Mouse (Mus musculus) limb, embryonic 10.5 days (tissue): ENCODE results near the gene Iqcj. TPM values are rescaled to one million over a fixed set of nuclear protein-coding genes. Genes with fewer than 3 reads are reported as not detected.

Source experiments
- DNase-seq: peaks from one replicate; pipeline ENCODE4 v3.0.0-alpha.2; 2017; ENCODE audit warnings: low spot score
- H3K27ac ChIP-seq: fragments of 300-500 bp; sonication (generic); 2 replicates; pipeline ENCODE4 v1.5.1; 2016; ENCODE audit warnings: mild to moderate bottlenecking
- H3K27me3 ChIP-seq: fragments of 300-500 bp; sonication (generic); 2 replicates; pipeline ENCODE4 v1.6.1; 2016; ENCODE audit warnings: low read depth, mild to moderate bottlenecking; ENCODE audit not compliant: poor library complexity, severe bottlenecking
- H3K36me3 ChIP-seq: fragments of 300-500 bp; sonication (generic); 2 replicates; pipeline ENCODE4 v1.6.1; 2016; ENCODE audit warnings: mild to moderate bottlenecking, moderate library complexity
- H3K4me1 ChIP-seq: fragments of 300-500 bp; sonication (generic); 2 replicates; pipeline ENCODE4 v1.6.1; 2016
- H3K4me3 ChIP-seq: fragments of 300-500 bp; sonication (generic); 2 replicates; pipeline ENCODE4 v1.5.1; 2016; ENCODE audit warnings: mild to moderate bottlenecking, moderate library complexity
- H3K9me3 ChIP-seq: fragments of 300-500 bp; sonication (generic); replicated peaks from 2 replicates; pipeline ENCODE4 v1.6.1; 2016; ENCODE audit warnings: mild to moderate bottlenecking
- WGBS: fragments of 180-500 bp; shearing (Covaris S2); methylation state at CpG from one replicate; pipeline ENCODE4 v1.1.7; 2016; 5-methylcytosine and 5-hydroxymethylcytosine counted together
- polyA plus RNA-seq: library from polyadenylated mRNA; unstranded; fragments of >200 nt; fragmentation: Nextera tagmentation; extraction: Ambion mirVana; gene quantifications from 2 replicates; pipeline ENCODE4 v1.2.1, GENCODE M21; 2016

The Iqcj gene
- polyA plus RNA-seq, 1 experiment from 2014 or later = not detected

DNA sequence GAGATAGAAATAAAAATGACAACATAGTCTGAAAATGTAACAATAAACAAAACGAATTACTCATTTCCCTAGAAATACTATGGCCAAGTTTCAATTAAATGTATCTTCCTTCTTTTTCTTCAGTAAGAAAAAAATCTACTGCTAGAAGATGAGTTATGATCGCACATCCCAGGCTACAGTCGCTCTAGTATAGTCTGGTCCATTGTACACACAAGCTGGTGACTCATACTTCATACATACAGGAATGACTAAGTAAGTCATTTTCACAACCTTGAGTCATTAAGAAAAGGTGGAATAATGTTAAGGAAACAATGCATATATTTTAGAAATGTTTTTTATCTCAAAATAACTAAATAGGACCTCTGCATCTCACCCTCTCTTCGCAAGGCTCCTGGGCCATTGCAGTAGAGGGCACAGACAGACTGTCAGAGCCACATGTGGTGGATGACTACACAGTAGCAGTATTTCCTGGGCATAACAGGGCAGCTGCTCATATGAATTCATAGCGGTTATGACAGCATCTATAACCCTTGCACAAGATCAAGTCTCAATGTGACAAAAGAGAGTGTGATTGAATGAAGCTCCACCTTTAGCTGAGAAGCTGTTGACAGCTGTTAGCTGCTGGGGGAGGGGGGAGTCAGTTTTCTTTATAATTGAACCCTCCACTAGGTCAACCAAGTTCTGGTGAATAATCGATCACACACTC is 70.1 kb downstream of the Iqcj start:
- Histone ChIP-seq H3K36me3 (no peaks in the 10 kb centered on the region), H3K4me3 (no peak overlapping the region), H3K27me3 (no peaks in the 10 kb centered on the region), H3K27ac (no peak overlapping the region), H3K4me1 (no peaks in the 10 kb centered on the region), H3K9me3 (no peaks in the 10 kb centered on the region)
- 91% methylated on average over 6 of the region's 6 CpGs for WGBS
- DNase-seq = no peak

GRCm38 (mm10) chr3:67974340-67974998 is 82.4 kb downstream of the Iqcj start:
- Histone ChIP-seq H3K36me3 (no peaks in the 10 kb centered on the region), H3K27me3 (no peaks in the 10 kb centered on the region)
- no peak for DNase-seq

GRCm38 (mm10) chr3:67980006-67980405 is 88.0 kb downstream of the Iqcj start:
- Histone ChIP-seq H3K27me3 (no peaks in the 10 kb centered on the region), H3K4me1 (peaks cover 4% of the 10 kb centered on the region; the same call in 1 of the 2 replicates), H3K27ac (no peak overlapping the region), H3K4me3 (no peak overlapping the region), H3K36me3 (no peaks in the 10 kb centered on the region), H3K9me3 (no peaks in the 10 kb centered on the region)
- 82% methylated on average over 1 of the region's 1 CpGs for WGBS
- DNase-seq = no peak

More at GRCm38 (mm10) chr3:67974340-67974998, 82.4 kb downstream of the Iqcj start:
- 95% methylated on average over 2 of the region's 2 CpGs for WGBS
- Histone ChIP-seq H3K4me1 (no peaks in the 10 kb centered on the region), H3K4me3 (no peak overlapping the region), H3K27ac (no peak overlapping the region), H3K9me3 (no peaks in the 10 kb centered on the region)

- Histone ChIP-seq H3K36me3 (no peaks in the 10 kb centered on the region), H3K4me3 (no peak overlapping the region), H3K27me3 (no peaks in the 10 kb centered on the region), H3K4me1 (peaks cover 4% of the 10 kb centered on the region; the same call in 1 of the 2 replicates), H3K27ac (no peak overlapping the region), H3K9me3 (no peaks in the 10 kb centered on the region)
- WGBS = 42% methylated on average over 12 of the region's 12 CpGs
- DNase-seq = peak; percentile 32
Observed at GRCm38 (mm10) chr3:67983329-67983728, 91.3 kb downstream of the Iqcj start.

DNA sequence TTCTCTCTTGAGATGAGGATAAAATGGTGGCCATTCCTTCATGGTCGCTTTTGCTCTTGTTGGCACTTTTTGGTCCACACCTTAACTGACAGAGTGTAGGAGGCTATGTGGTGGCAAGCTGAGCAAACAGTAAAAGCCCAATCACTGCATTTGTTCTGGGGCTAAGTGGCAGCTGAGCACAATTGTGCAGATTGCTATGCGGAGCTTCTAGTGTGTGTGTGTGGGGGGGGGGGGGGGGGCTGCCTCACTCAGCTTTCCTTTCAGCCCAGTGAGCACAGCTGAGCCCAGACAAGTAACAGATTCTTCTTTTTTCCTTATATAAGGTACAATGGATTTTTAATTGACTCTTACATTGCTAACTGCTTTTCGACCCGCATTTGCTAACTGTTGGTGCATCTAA is 110.4 kb downstream of the Iqcj start:
- Histone ChIP-seq H3K36me3 (no peaks in the 10 kb centered on the region), H3K4me3 (no peak overlapping the region), H3K27ac (no peak overlapping the region), H3K9me3 (no peaks in the 10 kb centered on the region), H3K4me1 (no peaks in the 10 kb centered on the region), H3K27me3 (no peaks in the 10 kb centered on the region)
- no peak for DNase-seq
- 94% methylated on average over 4 of the region's 4 CpGs for WGBS

DNA sequence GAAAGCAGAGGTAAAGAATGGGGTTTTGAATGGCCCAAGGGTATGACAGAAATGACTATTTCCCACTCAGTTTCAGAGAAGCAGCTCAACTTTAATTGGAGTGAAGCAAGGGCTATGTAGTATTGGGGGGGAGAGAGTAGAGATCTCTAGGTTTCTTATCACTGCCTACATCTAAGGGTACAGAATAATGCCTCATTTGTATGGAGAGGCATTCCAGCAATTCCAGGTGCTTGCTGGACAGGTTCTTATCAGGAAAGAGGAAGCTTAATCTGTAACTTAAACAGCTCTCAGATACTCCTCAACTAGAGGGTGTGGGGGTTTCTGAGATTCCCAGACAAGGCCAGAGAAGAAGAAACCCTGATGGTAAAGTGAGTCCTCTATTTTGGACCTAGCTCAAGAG is 120.3 kb downstream of the Iqcj start:
- Histone ChIP-seq H3K9me3 (no peaks in the 10 kb centered on the region), H3K27ac (no peak overlapping the region), H3K4me1 (no peaks in the 10 kb centered on the region), H3K36me3 (no peaks in the 10 kb centered on the region), H3K4me3 (no peak overlapping the region), H3K27me3 (no peaks in the 10 kb centered on the region)
- DNase-seq = no peak

DNA sequence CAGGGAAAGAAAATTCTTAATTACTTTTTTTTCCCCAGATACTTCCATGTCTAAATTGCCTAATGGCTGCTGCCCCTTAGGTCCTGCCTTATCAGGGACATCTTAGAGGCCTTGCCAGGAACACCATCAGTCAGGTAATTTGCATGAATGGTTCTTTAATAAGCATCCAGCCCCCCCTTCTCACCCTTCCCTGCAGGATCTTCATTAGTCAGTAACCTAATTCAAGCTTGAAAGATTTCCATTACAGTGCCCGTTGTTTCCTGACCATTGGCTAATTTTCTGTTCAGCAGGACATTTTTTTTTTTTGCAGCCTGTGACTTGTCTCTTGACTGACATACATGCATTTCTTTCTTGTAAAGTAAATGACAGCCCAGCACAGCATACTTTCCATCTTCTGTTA is 123.8 kb downstream of the Iqcj start:
- no peaks in the 10 kb centered on the region for H3K9me3 ChIP-seq
- no peaks in the 10 kb centered on the region for H3K4me1 ChIP-seq
- WGBS = 71% methylated on average over 1 of the region's 1 CpGs
- no peak for DNase-seq
- no peak overlapping the region for H3K27ac ChIP-seq
- no peaks in the 10 kb centered on the region for H3K27me3 ChIP-seq
- no peaks in the 10 kb centered on the region for H3K36me3 ChIP-seq
- no peak overlapping the region for H3K4me3 ChIP-seq

GRCm38 (mm10) chr3:68019401-68019800 is 127.4 kb downstream of the Iqcj start:
- H3K27ac ChIP-seq = no peak overlapping the region
- DNase-seq = no peak
- WGBS = 76% methylated on average over 4 of the region's 4 CpGs
- no peaks in the 10 kb centered on the region for H3K27me3 ChIP-seq
- no peaks in the 10 kb centered on the region for H3K9me3 ChIP-seq
- H3K36me3 ChIP-seq = no peaks in the 10 kb centered on the region
- no peak overlapping the region for H3K4me3 ChIP-seq
- H3K4me1 ChIP-seq = no peaks in the 10 kb centered on the region

DNA sequence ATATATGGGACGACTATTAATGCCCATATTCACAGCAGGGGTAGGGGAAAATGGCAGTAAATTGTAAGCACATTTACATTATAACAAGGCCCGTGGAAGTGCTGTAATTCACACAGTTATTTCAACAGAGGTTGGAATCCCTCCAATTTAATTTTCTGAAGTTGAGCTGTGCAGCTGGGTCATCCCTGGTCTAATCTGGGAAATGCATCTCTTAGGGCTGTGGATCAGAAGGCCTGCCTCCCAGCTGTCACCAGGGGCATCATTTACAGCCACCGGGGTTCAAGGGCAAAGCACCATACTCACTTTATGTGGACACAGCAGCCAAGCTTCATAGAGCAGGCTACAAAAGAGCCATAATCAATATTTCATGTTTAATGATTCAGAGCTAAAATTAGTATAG is 144.1 kb downstream of the Iqcj start:
- H3K4me1 ChIP-seq = no peaks in the 10 kb centered on the region
- 71% methylated on average over 3 of the region's 3 CpGs for WGBS
- H3K36me3 ChIP-seq = no peaks in the 10 kb centered on the region
- H3K9me3 ChIP-seq = no peaks in the 10 kb centered on the region
- H3K27ac ChIP-seq = no peak overlapping the region
- no peaks in the 10 kb centered on the region for H3K27me3 ChIP-seq
- no peak overlapping the region for H3K4me3 ChIP-seq
- DNase-seq = no peak

GRCm38 (mm10) chr3:68042951-68043350 is 150.9 kb downstream of the Iqcj start:
- no peak overlapping the region for H3K27ac ChIP-seq
- peaks cover 4% of the 10 kb centered on the region; the same call in 1 of the 2 replicates for H3K27me3 ChIP-seq
- no peak for DNase-seq
- no peak overlapping the region for H3K4me3 ChIP-seq
- no peaks in the 10 kb centered on the region for H3K9me3 ChIP-seq
- H3K36me3 ChIP-seq = no peaks in the 10 kb centered on the region
- WGBS = 95% methylated on average over 2 of the region's 2 CpGs
- no peaks in the 10 kb centered on the region for H3K4me1 ChIP-seq

DNA sequence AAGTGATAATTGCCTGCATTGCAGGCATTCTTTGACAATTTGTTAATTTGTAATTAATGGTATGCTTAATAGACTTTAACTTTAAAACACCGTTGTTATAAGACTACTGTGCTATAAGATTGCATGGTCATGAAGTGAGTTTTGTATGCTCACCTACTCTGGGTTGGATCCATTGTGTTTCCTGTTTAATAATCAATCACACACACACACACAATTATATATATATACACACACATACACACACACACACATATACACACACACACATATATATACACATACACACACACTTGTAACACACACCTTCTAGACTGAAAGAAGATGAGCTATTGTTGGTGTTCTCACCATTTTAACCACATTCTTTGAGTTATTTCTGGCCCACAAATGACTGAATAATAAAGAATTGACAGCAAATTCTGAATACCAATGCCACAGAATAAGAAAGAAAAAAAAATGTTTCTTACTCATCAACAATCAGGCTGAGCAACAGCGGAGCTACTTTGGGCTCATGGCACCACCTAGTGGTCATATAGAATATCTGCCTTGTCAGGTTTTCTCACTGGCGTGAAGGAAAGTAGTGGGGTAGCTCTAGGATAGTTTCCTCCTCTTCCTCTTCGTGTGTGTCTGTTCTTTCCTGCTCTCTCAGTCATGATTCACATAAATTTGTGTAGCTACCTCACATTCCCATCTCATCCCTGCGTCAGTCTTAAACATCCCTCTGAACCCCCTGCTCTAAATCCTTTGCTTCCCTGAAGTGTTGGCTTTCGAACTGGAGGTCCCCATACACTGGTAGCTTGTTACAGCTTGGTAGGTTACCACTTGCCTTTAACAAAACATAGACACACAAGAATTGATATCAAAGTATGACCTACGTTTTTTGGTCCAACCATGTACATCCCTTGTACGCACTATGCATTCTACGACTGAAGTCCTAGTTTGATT is 153.7 kb downstream of the Iqcj start:
- 51% methylated on average over 9 of the region's 9 CpGs for WGBS
- H3K9me3 ChIP-seq = no peaks in the 10 kb centered on the region
- DNase-seq = peak; percentile 43
- no peak overlapping the region for H3K27ac ChIP-seq
- H3K4me3 ChIP-seq = no peak overlapping the region
- H3K4me1 ChIP-seq = no peaks in the 10 kb centered on the region
- no peaks in the 10 kb centered on the region for H3K36me3 ChIP-seq
- H3K27me3 ChIP-seq = peaks cover 4% of the 10 kb centered on the region; the same call in 1 of the 2 replicates

DNA sequence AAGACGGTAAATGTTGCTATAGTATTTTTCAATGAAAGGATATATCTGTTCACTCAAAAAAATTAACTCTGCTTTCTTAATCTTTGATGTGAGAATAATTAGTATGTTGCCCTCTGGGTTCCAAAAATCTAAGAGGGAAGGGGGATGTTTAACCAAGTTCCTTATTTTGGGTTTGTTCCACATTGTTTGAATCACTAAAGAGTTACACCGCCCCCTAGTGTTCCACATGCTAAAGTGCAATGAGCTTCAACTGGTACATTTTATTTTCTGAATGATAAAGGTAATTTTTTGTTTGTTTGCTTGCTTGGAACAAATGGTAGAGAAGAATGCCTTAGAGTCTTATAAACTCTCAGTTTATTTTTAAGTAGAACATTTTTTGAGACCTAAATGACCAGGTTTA is 161.5 kb downstream of the Iqcj start:
- H3K36me3 ChIP-seq = no peaks in the 10 kb centered on the region
- peaks cover 15% of the 10 kb centered on the region; the same call in 1 of the 2 replicates for H3K27me3 ChIP-seq
- H3K4me3 ChIP-seq = no peak overlapping the region
- no peaks in the 10 kb centered on the region for H3K4me1 ChIP-seq
- WGBS = 49% methylated on average over 2 of the region's 2 CpGs
- no peaks in the 10 kb centered on the region for H3K9me3 ChIP-seq
- no peak overlapping the region for H3K27ac ChIP-seq
- no peak for DNase-seq

DNA sequence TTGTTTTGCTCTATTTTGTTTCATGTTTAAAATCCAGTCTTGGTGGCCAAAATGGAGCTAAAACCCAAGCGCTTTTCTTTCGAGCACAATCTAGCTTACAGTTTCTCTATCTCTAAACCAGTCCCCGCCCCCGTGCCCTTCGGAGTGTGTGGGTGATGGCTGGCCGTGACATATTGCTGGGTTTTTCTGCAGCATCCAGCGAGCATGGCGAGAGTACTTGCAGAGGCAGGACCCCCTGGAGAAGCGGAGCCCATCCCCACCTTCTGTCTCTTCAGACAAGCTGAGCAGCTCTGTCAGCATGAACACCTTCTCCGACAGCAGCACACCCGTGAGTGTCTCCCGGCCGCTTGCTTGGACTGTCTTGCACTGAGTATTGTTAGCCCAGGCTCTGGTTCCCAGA is 163.1 kb downstream of the Iqcj start:
- no peaks in the 10 kb centered on the region for H3K36me3 ChIP-seq
- H3K9me3 ChIP-seq = no peaks in the 10 kb centered on the region
- no peak overlapping the region for H3K27ac ChIP-seq
- no peak overlapping the region for H3K4me3 ChIP-seq
- H3K4me1 ChIP-seq = no peaks in the 10 kb centered on the region
- 59% methylated on average over 13 of the region's 13 CpGs for WGBS
- DNase-seq = no peak
- H3K27me3 ChIP-seq = peaks cover 15% of the 10 kb centered on the region; the same call in 1 of the 2 replicates
